Mouse (Mus musculus): Measurements from ENCODE around the gene Ptpn13.

Ptpn13 gene

GRCm38 (mm10) chr5:103423305-103423926 lies 1.6 kb upstream of the Ptpn13 start:
- DNase-seq = no peak

- no peak for DNase-seq
Measured at GRCm38 (mm10) chr5:103423927-103424315, 1.1 kb upstream of the Ptpn13 start.

DNA sequence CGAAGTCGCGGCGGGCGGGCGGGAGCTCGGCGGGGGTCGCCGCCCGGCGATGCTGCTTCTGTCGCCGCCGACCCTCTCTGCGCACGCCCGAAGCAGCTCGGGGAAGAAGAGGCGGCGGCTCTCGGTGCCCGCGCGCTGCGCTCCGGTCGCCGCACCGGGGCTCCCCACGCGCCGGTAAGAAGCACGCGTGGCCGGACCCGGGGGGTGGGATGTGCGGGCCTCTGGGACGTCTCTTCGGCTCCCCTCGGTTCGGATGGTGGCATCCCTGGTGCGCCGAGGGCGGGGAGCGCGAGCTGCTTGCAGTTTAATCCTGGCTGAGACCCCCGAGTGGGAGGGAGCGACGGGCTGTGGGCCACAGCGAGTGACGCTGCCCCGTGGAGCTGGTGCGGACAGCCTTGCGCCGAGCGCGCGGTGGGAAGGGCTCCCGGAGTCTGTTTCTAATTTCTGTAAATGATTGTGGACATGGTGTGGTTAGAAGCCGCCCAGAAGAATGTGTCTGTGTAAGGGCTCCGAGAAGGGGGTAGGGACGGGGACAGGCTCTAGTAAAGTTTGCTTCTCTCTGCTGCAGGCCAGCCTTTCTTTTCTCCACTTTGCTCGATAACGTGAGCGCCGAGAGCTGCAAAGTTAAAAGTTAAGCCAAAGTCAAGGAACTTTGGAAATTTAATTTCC lies 505 bp downstream of the Ptpn13 start:
- peak; percentile 45 to 57 for DNase-seq

- no peak for DNase-seq
Measured at GRCm38 (mm10) chr5:103426250-103426649, 1.3 kb downstream of the Ptpn13 start.

GRCm38 (mm10) chr5:103430986-103431385 lies 6.0 kb downstream of the Ptpn13 start:
- no peak for DNase-seq

DNA sequence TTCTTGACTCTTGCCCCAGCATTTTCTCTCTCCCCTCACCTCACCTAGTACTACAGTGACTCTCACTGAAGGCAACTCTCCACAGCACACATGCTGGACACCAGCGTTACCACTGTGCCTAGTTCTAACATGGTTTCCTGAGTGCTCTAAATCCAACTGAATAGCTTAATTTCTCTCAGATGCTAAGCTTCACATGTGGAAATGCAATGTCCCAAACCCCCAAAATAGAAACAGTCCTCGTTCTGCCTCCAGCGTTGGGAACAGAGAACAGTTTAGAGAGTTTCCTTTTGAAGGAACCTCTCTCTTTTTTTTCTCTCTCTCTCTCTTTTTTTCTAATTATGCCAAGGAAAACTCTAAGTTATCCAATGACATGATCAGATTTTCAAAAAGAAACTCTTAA lies 6.5 kb downstream of the Ptpn13 start:
- DNase-seq = no peak

DNA sequence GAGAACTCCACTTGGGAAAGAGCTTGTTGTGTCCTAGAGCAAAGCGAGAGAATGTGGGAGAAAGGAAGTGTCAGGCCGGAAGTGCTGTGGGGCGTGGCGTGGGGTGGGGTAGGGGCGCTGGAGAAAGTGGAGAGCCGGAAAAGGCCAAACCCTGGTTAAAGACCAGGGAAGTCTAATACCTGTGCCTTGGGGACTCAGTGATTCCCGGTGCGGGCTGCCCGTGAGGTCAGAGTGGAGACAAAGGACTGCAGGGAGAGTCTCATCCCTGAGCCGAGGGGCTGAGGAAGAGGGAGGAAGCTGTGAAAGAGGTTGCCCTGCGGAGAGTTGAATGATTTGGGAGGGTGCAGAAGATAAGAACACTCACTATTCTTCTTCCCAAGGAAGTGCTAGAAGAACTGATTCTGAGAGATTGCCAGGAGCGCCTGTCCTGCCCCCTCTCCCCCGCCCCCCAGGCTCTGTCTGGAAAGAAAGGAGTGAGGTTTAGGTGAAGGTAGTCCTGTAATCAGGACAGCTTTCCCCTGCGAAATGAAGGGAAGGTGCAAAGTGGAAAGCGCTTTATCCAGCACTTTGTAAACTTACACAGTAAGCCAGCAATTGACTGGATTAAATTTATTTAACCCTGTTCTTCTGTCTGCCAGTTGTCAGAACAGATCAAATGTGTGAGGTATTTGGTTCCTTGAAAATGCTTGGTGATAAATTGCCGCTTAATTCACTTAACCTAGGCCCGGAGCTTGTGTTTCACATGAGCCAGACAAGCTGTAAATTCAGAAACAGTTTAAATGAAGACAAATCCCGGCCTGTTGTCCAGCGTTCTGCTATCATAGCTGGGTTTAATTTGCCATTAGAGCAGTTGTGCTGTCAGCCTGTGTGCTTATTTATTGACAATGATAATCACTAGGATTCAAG lies 11.3 kb downstream of the Ptpn13 start:
- DNase-seq = no peak

GRCm38 (mm10) chr5:103437714-103438113 lies 12.7 kb downstream of the Ptpn13 start:
- no peak for DNase-seq

DNA sequence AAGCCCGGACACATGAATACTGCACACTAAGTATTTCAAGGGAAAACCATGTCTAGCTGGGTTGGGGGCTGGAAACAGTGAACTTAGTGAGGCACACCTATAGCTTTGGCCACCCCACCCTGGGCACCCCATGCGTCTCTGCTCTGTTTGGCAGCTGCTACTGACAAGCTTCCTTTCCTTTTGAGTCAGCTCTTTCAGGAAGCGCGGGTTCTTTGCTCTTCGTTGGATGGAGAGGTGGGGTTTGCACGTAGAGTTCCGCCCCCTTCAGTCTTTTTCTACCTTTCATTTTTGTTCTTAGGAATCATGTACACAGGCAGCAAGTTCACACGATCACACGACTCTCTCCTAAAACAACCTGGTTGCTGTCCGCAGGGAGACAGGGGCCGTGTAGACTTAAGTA lies 14.2 kb downstream of the Ptpn13 start:
- DNase-seq = no peak

GRCm38 (mm10) chr5:103440418-103441276 lies 15.7 kb downstream of the Ptpn13 start:
- DNase-seq = no peak

DNA sequence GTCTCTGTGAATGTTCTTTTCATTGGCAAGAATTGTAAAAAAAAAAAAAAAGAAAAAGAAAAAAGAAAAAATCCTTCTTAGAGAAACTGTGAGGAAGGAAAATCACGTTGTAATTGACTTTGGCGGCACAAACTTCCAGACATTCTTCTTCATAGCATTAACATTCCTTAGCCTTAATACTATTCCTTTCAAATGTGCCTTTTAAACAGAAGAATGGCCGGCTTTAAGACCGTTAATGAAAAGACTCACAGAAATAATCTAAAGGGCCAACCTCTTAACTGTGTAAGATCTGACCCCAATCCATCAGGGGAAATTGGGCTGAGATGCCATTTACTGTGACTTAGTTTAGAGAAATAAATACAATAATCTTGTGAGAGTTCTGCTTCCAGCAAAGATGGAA lies 16.7 kb downstream of the Ptpn13 start:
- DNase-seq = no peak

DNA sequence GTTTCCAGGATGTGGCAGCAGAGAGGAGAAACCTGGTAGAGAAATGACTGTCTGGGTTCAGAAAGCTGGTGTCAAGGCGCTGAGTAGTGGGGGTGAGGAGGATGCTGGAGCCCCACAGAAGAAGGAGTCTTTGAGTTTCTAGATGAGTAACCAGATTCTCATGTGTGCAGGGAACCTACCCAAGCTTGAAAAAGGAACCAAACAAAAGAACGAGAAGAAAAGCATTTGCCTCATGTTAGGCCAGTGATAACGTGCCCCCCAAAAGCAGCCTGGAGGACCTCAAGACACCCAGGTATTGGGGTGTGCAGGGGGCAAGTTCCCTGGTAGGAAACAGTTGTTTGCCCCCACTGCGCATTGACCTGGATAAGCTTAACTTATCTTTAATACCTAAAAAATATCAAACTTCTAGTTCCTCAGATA lies 17.3 kb downstream of the Ptpn13 start:
- no peak for DNase-seq

DNA sequence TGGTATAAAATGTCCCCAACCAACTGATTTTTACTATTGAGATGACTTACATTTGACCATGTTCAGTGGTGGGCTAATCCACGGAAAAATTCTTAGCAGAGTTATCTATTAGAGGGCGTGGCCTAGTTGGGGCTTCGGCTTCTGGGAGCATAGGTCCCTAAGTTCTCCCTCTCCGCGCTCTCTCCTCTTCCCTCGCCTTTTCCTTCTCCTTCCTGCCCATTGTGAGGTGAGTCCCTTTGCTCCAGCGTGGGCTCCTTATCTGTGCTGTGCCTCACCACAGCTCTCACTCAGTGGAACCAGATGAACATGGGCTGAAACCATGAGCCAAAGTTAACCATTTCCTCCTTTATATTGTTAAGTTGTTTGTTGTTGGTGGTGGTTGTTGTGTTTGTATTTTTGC lies 17.9 kb downstream of the Ptpn13 start:
- DNase-seq = no peak

GRCm38 (mm10) chr5:103445383-103445782 lies 20.4 kb downstream of the Ptpn13 start:
- DNase-seq = no peak

DNA sequence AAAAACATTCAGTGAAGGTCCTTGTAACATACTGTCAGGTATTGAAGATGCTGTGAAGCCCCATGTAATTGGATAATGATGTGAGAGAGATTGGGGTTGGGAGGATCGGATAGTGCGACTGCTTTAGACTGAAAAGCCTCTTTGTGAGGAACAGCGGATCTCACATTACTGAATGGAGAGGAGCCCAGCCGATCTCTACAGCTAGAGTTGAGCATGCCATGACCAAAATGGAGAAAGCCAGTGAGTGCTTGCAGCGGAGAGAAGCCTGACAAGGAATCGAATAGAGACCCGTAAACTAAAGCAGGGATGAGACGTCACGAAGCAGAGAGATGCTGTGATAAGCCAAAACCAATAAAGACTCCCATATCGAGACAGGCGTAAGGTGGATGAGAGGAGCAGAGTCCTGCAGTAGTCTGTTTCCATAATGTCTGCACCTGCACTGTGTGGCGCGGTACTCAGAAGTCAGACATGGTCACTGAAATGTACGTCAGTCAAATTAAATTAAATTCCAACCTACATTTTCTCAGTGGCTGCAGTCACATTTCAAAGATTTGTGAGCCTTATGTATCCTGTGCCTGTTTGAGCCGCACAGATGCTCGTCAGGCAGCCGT lies 22.9 kb downstream of the Ptpn13 start:
- DNase-seq = no peak

- DNase-seq = no peak
Measured at GRCm38 (mm10) chr5:103448470-103448869, 23.5 kb downstream of the Ptpn13 start.

- DNase-seq = no peak
Measured at GRCm38 (mm10) chr5:103450663-103451062, 25.7 kb downstream of the Ptpn13 start.

GRCm38 (mm10) chr5:103453361-103454140 lies 28.6 kb downstream of the Ptpn13 start:
- peak in 1 of 2 experiments; percentile 10 for DNase-seq

DNA sequence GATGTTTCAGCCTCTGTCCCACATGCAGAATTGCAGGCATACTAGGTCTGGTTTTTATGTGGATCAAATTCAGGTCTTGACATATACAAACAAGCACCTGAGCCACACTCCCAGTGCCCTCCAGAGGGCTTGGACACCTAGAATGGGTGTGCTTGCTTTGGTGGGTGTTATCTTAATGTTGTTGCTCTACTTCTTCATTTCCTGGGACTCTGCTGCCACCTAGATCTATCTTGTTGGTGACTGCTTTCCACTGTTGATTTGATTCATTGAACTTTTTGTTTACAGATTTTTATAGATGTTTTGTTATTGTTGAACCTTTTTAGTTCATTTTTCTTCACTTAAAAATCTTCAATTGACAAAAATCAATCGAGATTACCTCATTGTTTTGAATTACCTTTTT lies 31.8 kb downstream of the Ptpn13 start:
- DNase-seq = no peak

DNA sequence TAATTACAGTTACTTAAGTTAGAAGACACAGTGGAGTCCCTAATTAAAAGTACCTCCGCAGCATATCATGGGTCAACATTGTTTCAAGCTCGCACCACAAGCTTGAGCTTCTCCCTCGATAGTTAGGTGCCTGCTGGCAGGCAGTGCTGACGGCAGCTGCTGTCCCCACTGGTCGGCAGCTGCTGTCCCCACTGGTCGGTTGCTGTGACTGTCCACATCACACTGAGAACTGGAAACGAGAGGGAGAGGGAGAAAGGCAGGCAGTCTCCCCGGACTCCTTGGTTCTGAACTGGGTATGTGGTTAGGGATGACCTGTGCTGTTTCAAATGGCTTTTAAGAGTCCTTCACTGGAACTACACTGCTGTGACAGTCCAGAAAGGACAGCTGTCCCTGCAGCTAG lies 33.4 kb downstream of the Ptpn13 start:
- peak in 1 of 2 experiments; percentile 10 for DNase-seq

DNA sequence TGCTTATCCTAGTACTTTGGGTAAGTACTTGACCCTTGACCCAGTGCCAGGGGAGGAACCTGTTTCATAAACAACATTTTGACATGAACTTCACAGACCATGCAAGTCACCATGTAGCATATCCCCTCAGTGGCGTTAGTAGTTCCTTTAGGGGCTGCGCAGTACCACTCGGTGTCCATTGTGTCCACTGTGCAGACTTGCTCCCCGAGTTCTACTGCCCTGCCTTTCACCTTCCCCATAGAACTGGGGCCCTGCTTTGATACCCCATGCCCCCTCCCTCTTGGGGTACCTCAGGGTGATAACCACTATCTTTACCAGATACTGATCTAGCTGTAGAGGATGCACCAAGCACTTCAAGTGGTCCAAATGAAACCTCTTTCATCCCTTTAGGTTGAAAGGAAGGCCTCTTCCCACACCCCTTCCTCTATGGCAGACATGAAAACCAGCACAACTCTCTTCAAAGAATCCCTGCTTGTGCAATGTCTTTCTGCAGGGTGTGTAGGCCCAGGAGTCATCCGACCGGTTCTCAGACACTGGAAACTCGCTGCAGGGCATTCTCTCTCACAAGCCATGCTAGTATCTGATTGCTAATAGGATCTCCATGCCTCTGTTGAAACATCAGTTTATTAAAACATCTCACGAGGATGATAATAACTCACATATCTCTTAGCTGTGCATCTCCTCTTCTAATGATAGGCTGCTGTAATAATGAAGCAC lies 34.1 kb downstream of the Ptpn13 start:
- DNase-seq = no peak
